ENCODE assay signal across 23 mouse cellular contexts in the genomic region with DNA sequence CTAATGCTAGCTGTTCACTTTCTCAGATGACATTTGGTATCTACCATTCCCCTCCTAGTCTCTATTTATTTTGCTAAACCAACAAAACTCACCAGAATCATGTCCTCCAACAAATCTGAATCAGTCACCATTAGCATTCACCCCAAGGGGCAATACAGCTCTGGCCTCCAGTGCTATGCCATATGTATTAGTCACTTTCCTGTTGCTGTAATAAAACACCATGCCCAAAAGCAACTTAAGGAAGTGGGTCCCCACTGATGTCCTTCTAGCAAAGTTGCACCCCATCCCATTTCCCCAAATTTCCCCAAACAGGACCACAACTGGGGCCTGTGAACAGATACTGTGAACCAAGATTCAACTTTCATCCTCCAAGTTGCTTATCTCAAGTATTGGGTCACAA. TPM values are rescaled to one million over a fixed set of nuclear protein-coding genes. Genes with fewer than 3 reads are reported as not detected.
"Had no signal": no experiment of that assay in that cellular context is flagged by ENCODE, and none has a peak within 500 bp of the region (broad histone marks: within the 10 kb centered on the region; RNA-seq: fewer than 3 reads in every experiment).

No protein-coding gene starts in this region.

- H3K4me3 ChIP-seq: neural tube, embryonic 15.5 days; stomach, embryonic 15.5 days had no signal

- H3K9me3 ChIP-seq: neural tube, embryonic 15.5 days; stomach, embryonic 15.5 days had no signal

- H3K27me3 ChIP-seq: neural tube, embryonic 15.5 days; stomach, embryonic 15.5 days had no signal

- DNase-seq: retina, postnatal 1 day; right cerebral cortex, adult 18-20 months; right cerebral cortex, postnatal 14 days; right cerebral cortex, postnatal 25 days; right cerebral cortex, postnatal 4 days; spleen, adult 18-20 months; thymus, adult 18-20 months; thymus, adult 2 months; thymus, postnatal 14 days; thymus, postnatal 25 days; thymus, postnatal 36 days; thymus, postnatal 4 days had no signal

- H3K9ac ChIP-seq: neural tube, embryonic 15.5 days; stomach, embryonic 15.5 days had no signal

- H3K36me3 ChIP-seq: neural tube, embryonic 15.5 days; stomach, embryonic 15.5 days had no signal

- H3K4me1 ChIP-seq: neural tube, embryonic 15.5 days; stomach, embryonic 15.5 days had no signal

- H3K4me2 ChIP-seq: neural tube, embryonic 15.5 days; stomach, embryonic 15.5 days had no signal

- H3K27ac ChIP-seq: neural tube, embryonic 15.5 days; stomach, embryonic 15.5 days; stomach, postnatal 0 days had no signal

RNA-seq across cellular contexts. Expression of gene Ropn1, which starts 32.1 kb away (rescaled TPM):
- total RNA-seq: neutrophil, adult 5-6 weeks had no signal
- polyA plus RNA-seq: neural tube, embryonic 14.5 days; neural tube, embryonic 15.5 days; small intestine, adult 2 months; spleen, adult 2 months; stomach, embryonic 14.5 days; stomach, embryonic 15.5 days; stomach, embryonic 16.5 days; stomach, postnatal 0 days; thymus, adult 2 months; thymus, postnatal 0 days; urinary bladder, adult 2 months had no signal
